Mouse (Mus musculus) liver (tissue): ENCODE data around the gene Stxbp4.

Experiments
- DNase-seq: peaks from one replicate; pipeline ENCODE4 v3.0.0-alpha.2; 2020; ENCODE audit warnings: mixed read lengths

Gene Stxbp4

DNA sequence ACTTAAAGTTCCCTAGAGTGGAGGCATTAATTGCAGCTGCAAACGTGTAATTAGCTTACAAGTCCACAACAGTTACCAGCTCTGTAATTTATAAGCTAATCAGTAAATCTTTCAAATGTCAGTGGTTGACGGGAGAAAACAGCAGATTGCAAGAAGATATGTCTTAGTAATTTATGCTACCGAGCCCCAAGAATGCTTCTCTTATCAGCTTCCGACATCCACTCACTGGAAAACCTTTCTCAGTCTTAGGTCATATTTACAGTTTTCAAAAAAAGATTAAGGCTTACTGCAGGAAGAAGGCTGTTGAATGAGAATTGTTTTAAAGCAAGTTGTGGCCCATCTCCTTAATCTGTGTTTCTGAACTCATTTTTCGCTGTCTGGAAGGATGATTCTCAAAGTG, 83.9 kb downstream of the Stxbp4 start:
- DNase-seq: no peak

DNA sequence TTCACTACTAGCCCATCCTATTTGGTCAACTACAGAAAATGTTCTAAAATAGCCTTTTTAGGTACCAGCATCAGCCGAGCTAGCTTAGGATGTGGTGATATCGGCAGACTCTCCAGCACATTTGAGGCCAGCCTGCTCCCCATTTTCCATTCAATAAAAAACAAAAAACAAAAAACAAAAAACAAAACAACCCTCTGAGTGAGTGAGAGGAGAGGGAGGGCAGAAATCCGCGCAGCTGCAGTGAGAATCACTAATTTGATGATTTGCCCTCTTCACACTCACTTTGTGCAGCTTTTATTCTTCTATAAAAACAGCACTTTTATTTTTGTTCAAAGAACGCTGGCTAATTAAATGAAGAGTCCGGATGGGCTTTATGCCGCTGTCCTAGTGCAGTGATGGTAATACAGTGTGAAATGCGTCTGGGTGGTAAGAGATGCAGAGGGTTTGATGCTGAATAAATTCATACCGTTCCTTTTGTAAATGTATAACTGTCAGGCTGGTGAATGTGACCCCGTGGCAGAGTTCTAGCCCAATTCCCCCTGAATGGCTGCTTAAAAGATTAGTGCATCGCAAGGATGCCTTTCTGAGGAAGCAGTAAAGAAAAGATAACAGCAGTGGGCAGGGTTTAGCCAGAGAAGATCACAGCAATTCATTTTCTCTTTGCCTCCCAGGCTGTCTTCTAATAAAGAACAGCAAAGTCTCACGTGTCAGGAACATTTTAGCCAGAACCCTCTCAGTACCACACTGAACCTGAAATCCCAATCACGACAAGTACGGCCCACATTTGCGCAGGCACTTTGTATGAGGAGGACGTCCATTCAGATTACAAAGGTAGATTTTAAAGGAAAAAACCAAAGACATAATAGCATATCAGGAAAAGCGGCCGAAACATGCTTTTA, 85.3 kb downstream of the Stxbp4 start:
- DNase-seq: no peak

DNA sequence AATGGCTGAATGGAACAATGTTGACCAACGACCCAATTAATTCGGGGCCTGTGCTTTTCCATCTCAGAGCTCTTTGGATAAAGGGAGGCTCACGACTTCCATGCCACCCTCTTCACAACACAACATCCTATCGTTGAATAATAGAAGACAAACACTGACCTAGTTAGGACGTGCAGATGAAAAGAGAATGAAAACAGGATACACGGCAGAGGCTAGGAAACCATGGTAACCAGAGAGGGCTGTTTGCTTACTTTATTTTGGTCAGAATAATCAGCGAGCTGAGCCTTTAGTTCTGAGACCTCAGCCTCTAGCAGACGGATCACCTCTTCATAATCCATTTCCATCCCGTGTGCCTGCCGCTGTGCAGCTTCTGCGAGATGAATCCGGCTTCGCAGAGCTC, 89.3 kb downstream of the Stxbp4 start:
- DNase-seq: no peak

DNA sequence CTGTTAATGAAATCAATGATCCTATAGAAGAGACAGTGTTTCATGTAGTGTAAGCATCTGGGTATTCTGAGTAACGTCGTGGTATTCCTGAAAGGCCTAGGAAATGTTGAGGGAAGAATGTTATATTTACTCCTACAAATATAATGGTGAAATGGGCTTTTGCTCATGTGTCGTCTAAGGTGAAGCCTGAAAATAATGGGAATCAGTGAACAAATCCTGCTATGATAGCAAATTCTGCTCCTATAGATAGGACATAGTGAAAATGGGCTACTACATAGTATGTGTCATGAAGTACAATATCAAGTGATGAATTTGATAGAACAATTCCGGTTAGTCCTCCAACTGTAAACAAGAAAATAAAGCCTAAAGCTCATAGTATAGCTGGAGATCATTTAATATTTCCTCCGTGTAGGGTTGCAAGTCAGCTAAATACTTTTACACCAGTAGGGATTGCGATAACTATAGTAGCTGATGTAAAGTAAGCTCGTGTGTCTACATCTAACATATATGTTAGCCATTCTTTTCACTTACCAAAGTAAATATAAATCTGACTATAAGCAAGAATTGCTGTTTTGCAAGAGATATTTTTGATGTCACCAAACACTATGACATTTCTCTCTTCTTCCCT, 99.1 kb downstream of the Stxbp4 start:
- DNase-seq: no peak

DNA sequence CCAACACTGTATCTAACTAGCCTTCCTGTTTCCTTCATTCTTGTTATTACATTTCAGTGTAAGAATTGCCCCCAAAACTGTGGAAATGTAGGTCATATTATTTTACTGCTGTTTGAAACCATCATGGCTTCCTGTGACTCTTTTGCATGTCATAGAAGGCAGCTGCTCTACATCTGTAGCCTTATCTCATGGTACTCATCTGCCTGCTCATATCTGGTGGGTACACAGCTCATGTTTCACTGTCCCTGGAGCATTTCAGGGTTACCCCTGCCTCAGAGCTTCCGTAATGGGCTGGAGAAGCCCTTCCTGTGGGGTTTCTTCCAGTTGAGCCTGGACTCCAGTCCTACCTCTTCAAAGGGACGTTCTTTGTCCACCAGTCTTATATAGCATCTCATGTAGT, 112.6 kb downstream of the Stxbp4 start:
- DNase-seq: no peak

DNA sequence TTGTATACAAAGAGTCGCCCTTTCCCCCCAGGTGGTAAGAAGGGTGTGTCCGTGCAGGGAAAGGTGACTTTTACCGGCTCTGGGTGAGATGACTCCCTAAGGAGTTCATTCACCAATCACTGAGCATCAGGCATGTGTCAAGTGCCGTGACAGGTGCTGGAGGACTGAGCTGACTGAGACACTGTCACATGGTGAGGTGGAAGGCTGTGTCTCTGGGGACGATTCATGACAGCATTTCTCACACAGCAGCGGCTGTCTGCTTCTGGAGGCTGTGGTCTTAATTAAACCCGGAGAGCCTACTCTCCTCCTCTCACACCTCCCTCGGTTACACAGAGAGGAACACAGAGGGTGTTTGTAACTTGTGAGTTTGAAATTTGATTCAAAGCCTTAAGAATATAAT, 116.8 kb downstream of the Stxbp4 start:
- DNase-seq: no peak

DNA sequence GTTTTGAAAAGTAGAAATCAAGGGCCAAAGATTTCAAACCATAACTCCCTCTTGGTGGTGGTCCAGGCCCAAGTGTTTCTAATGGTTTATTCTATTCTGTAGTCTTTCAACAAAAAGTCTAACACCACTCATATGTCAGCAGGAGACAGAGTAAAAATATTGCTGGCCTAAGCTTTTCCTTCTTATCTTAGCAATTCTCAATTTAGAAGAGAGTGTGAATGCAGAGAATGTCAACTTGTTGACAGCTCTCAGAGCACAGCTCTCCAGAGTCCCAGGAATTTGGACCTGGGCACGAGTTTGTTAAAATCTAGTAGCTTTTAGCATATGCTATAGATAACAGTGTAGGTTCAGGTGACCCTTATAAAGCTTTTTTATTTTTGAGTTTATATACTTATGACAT, 120.1 kb downstream of the Stxbp4 start:
- DNase-seq: no peak

DNA sequence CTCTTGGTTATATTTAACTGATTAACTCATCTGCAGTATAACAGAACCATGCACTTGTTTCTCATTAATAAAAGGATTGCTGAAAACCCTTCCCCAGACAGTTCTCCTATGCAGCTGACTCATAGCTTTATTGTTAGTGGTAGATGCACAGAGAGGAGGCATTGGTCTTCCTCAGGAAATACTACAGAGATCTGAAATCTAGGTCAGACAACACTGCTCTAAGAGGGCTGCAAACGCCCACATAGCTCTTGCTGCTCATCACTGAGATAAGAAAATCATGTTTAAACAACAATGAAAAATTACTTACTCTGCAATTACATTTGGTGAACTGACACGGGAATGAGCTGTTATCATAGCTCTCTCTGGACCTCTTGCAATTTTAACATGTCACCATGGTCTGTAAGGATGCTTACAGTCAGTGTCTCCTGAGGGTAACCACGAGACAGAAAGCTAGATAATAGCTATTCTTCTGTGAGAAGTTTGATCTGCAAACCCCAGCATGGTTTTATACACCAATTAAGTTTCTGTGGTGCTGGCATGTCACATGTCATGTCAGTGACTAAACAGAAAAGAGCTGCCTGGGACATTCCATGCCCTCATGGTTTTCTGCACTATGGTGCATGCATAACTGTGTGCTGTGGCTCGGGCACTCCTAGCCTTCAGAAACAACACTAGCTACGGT, 125.2 kb downstream of the Stxbp4 start:
- DNase-seq: no peak

DNA sequence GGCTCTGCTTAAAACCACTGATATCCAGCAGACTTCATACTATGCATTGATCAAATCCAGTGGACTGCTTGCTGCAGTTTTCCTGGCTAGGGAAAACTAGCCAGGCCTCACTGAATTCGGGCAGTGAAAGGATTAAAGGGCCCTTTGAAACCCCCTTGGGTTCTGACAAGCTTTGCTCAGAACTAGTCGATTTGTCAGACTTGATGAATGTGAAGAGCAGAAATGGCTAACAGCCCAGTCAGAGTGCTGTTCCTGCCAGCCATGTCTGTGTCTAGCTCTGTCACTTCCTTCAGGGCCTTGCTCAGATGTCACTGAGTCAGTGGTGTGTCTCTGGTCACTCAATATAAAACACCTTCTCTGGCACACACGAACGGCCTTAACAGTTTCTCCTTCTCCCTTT, 136.0 kb downstream of the Stxbp4 start:
- DNase-seq: no peak

DNA sequence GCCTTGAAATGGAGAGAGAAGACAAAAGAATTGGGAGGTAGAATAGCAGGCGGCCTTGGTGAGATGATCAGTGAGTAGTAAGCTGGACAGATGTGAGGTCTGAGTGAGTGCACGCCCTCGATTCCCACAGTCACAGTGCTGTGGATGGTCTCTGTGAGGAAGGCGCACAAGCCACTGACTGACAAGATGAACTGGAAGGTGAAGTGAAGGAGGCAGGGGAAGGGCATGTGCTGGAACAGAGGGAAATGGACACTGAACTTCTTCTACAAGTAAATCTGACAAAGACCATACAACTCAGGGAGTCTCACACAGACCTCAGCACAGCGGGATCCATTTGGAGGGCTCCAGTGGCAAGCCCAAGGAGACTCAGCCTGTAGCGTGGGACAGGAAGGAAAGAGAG, 138.0 kb downstream of the Stxbp4 start:
- DNase-seq: no peak

DNA sequence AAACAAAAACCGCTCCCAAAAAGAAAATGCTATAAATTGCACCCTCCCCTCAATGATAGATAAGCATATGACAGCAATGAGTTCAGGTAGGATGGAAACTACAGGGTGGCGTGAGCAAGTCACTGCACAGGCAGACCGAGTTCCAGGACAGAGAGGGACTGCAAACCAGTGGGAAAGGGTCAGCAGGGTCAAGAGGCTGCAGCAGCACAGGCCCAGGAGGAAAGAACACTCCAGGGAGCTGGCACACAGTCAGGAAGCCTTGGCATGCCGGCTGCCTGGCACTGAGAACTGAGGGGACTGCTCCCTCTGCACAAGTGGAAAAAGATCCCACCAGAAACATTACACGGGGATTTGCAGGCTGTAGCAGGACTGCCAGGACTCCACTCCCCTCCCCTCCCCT, 139.4 kb downstream of the Stxbp4 start:
- no peak for DNase-seq

DNA sequence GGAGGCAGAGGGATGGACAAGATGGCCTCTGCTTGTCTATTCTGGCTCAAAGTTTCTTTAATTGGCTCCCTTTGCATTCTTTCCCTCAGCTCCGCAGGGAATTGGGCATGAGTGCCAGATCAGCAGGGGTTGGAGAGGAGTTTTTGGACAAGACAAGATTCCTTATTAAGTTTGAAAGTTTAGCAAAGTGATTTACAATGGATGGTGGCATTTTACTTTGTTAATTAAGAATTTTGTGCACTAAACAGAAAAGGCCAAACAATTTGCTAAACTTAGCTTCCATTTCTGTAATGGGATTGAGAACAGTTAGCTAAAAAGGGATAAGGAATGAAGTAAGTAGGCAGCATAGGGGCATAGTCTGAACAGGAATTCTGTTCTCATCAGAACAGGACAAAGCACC, 142.9 kb downstream of the Stxbp4 start:
- DNase-seq: no peak

DNA sequence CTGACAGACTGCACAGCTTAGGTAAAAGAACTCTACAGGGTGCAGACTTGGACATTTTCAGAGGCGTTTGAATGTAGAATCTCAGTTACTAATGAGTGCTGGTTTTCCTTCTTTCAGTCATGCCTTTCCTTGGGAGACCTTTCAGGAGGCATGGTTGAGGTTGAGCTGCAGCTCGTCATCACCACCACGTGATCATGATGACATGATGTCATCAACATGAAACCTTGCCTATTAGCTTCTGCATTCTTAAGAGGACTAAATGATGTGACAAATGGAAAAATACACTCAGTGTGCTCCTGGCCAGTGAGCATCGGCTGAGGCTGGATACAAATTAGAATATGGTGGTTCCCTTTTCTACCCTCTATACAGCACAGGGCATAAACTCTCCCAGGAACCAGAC, 145.4 kb downstream of the Stxbp4 start:
- no peak for DNase-seq

DNA sequence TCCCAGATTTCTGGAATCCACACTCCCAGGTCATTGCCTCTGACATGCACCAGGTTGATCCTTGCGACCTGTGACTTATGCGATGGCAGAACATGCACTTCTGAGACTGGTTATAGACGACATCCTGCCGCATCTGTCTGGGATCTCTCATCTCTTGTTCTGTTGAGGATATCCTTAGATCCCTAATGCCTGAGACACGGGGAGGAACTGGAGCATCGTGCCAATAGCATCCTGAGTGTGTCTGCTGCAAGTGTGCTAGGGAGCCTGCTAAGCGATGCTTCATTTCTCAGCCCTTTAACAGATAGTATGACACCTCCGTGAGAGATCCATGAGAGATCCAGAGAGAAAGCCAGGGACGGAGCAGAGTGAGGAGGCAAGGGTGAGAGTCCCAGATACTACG, 148.7 kb downstream of the Stxbp4 start:
- DNase-seq: no peak

DNA sequence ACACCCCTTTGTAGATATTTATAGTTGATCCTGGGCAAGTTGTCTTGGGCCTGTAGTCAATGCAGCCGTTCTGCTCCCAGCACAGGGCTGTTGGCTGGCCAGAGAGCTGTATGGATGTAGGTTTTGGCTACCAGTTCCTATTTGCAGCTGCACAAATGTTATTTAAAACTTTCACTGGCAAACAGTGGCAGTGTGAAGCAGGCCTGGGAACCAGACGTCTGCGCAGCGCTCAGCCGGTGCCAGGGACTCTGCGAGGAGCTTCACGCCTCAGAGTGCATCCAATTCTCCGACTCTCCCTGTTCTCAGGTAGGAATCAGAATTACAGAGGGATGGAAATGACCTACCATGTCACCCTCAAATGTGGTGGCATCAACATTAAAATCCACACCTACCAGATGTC, 150.2 kb downstream of the Stxbp4 start:
- DNase-seq: no peak

DNA sequence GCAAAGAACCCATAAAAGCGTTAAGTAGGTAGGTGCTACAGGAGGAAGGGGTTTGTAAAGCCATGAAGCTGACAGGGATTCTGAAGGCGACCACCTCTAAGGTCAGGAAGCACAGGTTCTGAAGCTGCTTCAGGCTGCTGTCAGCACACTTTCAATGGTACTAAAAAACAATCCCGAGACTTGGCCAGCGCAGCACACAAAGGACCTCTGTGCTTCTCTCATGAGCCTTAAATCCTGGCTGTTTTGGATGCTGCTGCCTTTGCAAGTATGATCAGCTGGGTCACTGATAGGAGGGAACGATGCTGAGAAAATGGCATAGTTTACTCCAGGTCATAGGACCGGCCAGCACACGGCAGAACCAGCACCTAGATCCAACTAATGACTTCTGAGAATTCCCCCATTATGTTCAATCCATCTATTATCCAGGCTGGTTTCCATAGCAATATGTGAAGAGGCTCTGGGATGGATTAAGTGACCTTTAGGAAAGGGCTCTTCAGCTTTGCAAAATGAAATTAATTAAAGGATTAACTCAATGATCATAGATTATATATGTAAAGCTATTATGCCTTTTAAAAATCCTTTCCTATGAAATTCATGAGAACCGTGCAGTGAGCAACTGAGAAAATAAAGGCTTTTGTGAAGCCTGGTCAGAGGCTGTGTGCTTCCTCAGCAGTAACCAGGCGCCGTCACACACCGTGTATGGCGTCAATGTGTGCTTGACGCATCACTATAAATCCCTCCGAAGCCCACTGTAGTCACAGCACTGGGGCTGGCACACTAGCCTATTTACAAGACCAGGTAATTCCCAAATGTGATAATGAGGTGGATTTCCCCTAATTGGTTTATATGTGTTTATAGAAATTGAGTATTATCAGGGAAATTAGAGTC, 152.9 kb downstream of the Stxbp4 start:
- DNase-seq: no peak

DNA sequence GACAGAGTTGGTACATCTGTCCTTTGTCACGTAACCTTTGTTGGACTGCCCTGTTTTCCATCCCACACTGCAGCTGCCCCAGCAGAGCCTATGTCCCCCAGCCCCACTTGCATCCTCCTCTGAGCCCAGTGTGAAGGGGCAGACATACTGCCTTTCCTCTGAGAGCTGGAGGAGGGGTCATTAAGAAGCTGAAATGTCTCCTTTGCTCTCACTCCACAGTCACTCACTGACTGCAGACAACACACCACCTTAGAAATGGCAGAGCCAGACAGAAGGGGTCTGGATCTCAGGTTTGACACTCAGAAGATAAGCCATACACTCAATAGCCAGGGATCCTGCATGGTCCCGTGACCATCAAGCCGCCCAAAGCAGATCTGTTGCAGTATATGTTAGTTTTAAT, 154.1 kb downstream of the Stxbp4 start:
- no peak for DNase-seq

DNA sequence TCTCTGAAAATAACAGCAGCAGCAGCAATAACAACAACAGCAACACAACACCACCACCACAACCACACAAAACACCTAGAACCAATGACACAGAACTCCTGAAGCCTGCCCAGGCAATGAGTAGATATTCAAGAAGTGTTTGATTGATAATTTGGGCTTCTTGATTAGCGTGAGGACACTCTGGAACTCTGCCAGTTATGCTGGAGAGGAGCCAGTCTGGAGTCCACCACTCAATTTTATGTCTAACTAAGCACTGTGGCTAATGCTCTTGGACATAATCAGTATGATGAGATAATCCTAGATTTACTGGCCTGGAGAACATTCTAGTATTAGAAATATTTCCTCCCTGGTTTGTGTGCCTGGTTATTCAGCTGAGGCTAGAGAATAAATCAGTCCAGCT, 156.1 kb downstream of the Stxbp4 start:
- DNase-seq: no peak

DNA sequence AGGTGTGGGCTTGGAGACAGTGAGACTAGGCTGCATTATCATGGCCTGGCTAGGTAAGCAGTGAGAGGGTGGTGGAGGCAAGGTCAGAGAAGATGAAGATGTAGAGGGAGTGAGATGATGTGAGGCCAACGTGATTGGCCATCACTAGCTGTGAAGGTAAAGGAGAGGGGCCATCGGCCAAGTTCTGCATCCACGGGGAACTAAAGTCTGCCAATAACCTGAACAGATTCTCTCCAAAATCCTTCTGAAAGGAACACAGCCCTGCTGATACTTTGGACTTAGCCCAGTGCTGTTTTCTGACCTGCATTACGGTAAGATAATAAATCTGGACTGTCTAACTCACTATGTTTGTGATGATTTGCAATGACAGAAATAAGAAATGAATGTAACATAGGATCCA, 167.6 kb downstream of the Stxbp4 start:
- no peak for DNase-seq

DNA sequence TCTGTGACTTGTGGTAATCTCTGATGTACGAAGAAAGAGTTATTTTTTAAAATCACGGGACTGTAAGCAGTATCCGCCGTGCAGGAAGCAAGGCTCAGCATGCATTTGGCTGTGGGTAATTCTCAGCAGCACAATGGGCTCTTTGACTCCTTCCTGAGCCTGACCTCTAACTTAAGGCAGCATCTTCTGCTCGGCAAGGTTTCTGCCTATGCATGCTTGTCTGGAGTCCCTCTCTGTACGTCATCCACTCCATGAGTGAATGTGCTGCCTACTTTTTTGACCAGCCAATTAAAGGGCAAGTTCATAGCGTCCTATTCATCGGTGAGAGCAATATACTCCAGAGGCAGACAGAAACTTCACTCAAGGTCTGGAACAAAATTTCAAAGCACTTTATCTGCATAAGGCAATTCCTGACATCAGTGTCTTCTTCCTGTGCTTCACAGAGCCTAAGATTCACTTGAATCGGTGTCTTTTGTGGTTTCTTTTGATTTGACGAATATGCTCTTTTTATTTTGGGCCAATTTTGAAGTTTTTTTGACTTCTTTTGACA, 173.8 kb downstream of the Stxbp4 start:
- DNase-seq: no peak

DNA sequence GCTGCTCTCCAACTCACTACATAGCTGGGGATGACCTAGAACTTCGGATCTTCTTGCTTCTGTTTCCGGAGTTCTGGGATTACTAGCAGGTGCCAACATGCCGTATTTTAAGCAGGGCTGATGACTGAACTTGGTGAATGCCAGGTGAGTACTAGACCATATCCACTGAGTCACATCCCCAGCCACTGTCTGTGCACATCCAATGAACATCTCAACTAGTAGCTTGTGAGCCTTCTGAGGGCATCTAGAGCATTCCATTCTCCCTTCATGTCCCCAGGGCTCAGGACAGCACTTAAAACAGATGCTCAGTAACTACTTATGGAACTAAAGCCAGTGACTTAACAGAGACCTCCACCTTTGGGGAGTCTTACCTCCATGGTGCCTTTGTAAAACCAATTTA, 177.4 kb downstream of the Stxbp4 start:
- no peak for DNase-seq

DNA sequence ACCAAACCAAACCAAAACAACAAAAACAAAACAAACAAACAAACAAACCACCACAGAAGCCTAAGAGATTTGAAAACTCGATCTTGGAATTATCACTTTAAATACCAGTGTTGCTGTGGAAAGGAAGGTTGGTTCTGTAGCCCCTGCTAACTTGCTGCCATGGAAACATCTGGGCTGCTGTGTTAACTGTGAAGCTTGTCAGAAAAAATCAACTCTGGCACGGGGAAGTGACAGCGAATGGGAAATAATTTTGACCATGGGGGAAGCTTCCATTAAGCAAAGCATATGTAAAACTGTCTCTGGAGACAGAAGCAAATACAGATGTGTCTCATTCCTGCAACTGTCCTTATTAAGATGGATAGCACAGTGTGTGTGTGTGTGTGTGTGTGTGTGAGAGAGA, 185.8 kb downstream of the Stxbp4 start:
- no peak for DNase-seq

DNA sequence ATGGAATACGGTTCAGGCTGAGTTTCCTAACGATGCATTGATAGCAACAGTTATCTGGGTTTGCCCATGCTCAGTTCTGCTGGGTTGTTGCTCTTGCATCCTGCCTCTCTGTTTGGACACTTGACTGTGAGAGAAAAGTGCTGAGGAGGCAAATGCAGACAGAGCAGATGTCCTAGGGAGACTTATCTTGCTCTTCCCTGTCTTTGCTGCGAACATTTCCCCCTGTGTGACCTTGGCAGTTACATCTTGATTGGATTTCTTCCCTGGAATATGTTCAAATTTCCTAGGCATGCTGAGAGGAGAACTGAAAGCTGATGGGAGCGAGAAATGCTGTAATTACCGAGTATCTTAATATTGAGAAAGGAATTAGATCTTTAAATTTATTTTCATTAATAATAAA, 186.4 kb downstream of the Stxbp4 start:
- no peak for DNase-seq
